Mouse (Mus musculus): ENCODE results near the gene Arfgap2.

DNA sequence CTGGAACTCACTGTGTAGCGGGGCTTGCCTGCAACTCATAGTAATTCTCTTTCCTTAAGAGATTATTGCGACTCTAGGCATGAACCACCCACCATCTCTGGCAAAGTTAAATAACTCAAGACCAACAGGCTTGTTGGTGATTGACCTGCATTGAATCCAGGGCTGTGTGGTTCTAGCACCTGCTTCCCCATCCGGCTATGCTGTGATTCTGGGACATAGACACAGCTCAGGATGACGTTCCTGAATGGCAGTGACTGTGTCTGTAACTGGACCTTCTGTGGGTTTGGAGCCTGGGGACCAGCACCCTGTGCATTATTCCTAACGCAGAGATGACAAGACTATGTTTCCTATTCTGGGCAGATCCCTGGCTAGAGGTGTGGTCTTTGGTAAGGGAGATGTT, 31.1 kb downstream of the Arfgap2 start:
- TF ChIP-seq CTCF (IDR thresholded peaks at IDR 0.05; ENCODE audit: control insufficient read depth, insufficient read depth, insufficient replicate concordance, low read depth, low read length) (no peak), POLR2A (IDR thresholded peaks at IDR 0.05; ENCODE audit: control insufficient read depth, low read depth, low read length) (no peak)

All from testis, adult 2 months (tissue).